Mouse (Mus musculus): ENCODE measurements at regions not wholly inside any gene's neighbourhood (a gene's known extent, or its start where the extent isn't known, plus 50 kb on each side); places are given as distances from the start of the nearest gene placed in this dataset.

GRCm38 (mm10) chr6:100092870-100093269 is 194.4 kb downstream of the Rybp start:
- Histone ChIP-seq H3K9me3 (replicated peaks; ENCODE audit: insufficient read depth, low read length) (no peaks in the 10 kb centered on the region), H3K27ac (ENCODE audit: control insufficient read depth, low read depth, low read length) (no peak overlapping the region), H3K79me2 (ENCODE audit: control insufficient read depth, insufficient read depth, low read length, poor library complexity) (no peaks in the 10 kb centered on the region), H3K4me3 (ENCODE audit: control insufficient read depth in 1 of 2, insufficient read depth in 1 of 2, low read depth in 2 of 2, low read length in 2 of 2) (no peak overlapping the region), H3K27me3 (ENCODE audit: control insufficient read depth in 1 of 2, insufficient read depth in 2 of 2, low read length in 2 of 2) (no peaks in the 10 kb centered on the region), H3K4me1 (ENCODE audit: control insufficient read depth in 1 of 2, insufficient read depth in 2 of 2, low read length in 2 of 2) (no peaks in the 10 kb centered on the region), H3K9ac (ENCODE audit: control insufficient read depth, low read depth, low read length, poor library complexity, severe bottlenecking) (no peak overlapping the region), H3K36me3 (ENCODE audit: control insufficient read depth in 1 of 2, insufficient read depth in 2 of 2, low read length in 2 of 2) (no peaks in the 10 kb centered on the region)
- TF ChIP-seq POLR2AphosphoS5 (IDR thresholded peaks at IDR 0.05; ENCODE audit: borderline replicate concordance, low read depth, low read length) (no peak), ZNF384 (IDR thresholded peaks at IDR 0.05; ENCODE audit: low read depth, low read length) (no peak), HCFC1 (IDR thresholded peaks at IDR 0.05; ENCODE audit: low read depth, low read length) (no peak), MXI1 (IDR thresholded peaks at IDR 0.05; ENCODE audit: low read depth, low read length) (no peak), MYB (IDR thresholded peaks at IDR 0.05; ENCODE audit: low read depth, low read length) (no peak), TBP (IDR thresholded peaks at IDR 0.05; ENCODE audit: low read depth, low read length) (no peak), USF2 (IDR thresholded peaks at IDR 0.05; ENCODE audit: borderline replicate concordance in 1 of 2, insufficient read depth in 1 of 2, low read depth in 1 of 2, low read length in 2 of 2) (no peak), ELF1 (IDR thresholded peaks at IDR 0.05; ENCODE audit: low read depth, low read length) (no peak), BHLHE40 (IDR thresholded peaks at IDR 0.05; ENCODE audit: borderline replicate concordance, low read depth, low read length) (no peak), SMC3 (IDR thresholded peaks at IDR 0.05; ENCODE audit: low read depth, low read length) (no peak), MYC (IDR thresholded peaks at IDR 0.05; ENCODE audit: low read depth, low read length) (no peak), ZC3H11A (IDR thresholded peaks at IDR 0.05; ENCODE audit: low read depth, low read length) (no peak), TAL1 (IDR thresholded peaks at IDR 0.05; ENCODE audit: low read length) (no peak), POLR2A (IDR thresholded peaks at IDR 0.05; ENCODE audit: control insufficient read depth in 1 of 2, insufficient read depth in 1 of 2, low read depth in 1 of 2, low read length in 2 of 2, poor library complexity in 1 of 2) (no peak), POLR2AphosphoS2 (IDR thresholded peaks at IDR 0.05; ENCODE audit: low read length) (no peak), JUND (IDR thresholded peaks at IDR 0.05; ENCODE audit: low read depth, low read length) (no peak), SIN3A (IDR thresholded peaks at IDR 0.05; ENCODE audit: low read length) (no peak), CHD2 (IDR thresholded peaks at IDR 0.05; ENCODE audit: low read length) (no peak), ZKSCAN1 (IDR thresholded peaks at IDR 0.05; ENCODE audit: low read depth, low read length) (no peak), MAX (IDR thresholded peaks at IDR 0.05; ENCODE audit: low read length) (no peak)
- DNase-seq (ENCODE audit: low read depth, low spot score) = no peak

- no peaks in the 10 kb centered on the region for H3K36me3 ChIP-seq (ENCODE audit: control insufficient read depth in 1 of 2, insufficient read depth in 2 of 2, low read length in 2 of 2)
- H3K4me3 ChIP-seq (ENCODE audit: control insufficient read depth in 1 of 2, insufficient read depth in 1 of 2, low read depth in 2 of 2, low read length in 2 of 2) = no peak overlapping the region
- no peaks in the 10 kb centered on the region for H3K4me1 ChIP-seq (ENCODE audit: control insufficient read depth in 1 of 2, insufficient read depth in 2 of 2, low read length in 2 of 2)
- H3K9me3 ChIP-seq (replicated peaks; ENCODE audit: insufficient read depth, low read length) = no peaks in the 10 kb centered on the region
- TF ChIP-seq TCF12 (IDR thresholded peaks at IDR 0.05; ENCODE audit: low read depth, low read length) (no peak), CHD1 (IDR thresholded peaks at IDR 0.05; ENCODE audit: low read depth, low read length) (no peak), SIN3A (IDR thresholded peaks at IDR 0.05; ENCODE audit: low read length) (no peak), EP300 (IDR thresholded peaks at IDR 0.05; ENCODE audit: low read depth in 1 of 2, low read length in 2 of 2) (no peak), CTCF (IDR thresholded peaks at IDR 0.05 in 2 of 3, conservative IDR thresholded peaks at IDR 0.05 in 1 of 3; ENCODE audit: control insufficient read depth in 1 of 3, insufficient read depth in 1 of 3, low read depth in 2 of 3, low read length in 3 of 3, poor library complexity in 1 of 3, severe bottlenecking in 1 of 3) (no peak), MEF2A (IDR thresholded peaks at IDR 0.05; ENCODE audit: extremely low read depth, insufficient replicate concordance, low read depth, low read length, poor library complexity, severe bottlenecking) (no peak), GATA1 (IDR thresholded peaks at IDR 0.05; ENCODE audit: low read depth, low read length) (no peak), UBTF (IDR thresholded peaks at IDR 0.05; ENCODE audit: borderline replicate concordance, insufficient read depth, low read depth, low read length) (no peak)
- DNase-seq (ENCODE audit: low read depth, low spot score) = no peak
- H3K79me2 ChIP-seq (ENCODE audit: control insufficient read depth, insufficient read depth, low read length, poor library complexity) = no peaks in the 10 kb centered on the region
- no peaks in the 10 kb centered on the region for H3K27me3 ChIP-seq (ENCODE audit: control insufficient read depth in 1 of 2, insufficient read depth in 2 of 2, low read length in 2 of 2)
- H3K27ac ChIP-seq (ENCODE audit: control insufficient read depth, low read depth, low read length) = no peak overlapping the region
- H3K9ac ChIP-seq (ENCODE audit: control insufficient read depth, low read depth, low read length, poor library complexity, severe bottlenecking) = no peak overlapping the region
These were observed 195.5 kb downstream of the Rybp start for GRCm38 (mm10) chr6:100091815-100092214.

All from MEL (cell line).